Mouse (Mus musculus) megakaryocyte-erythroid progenitor cell, adult 5-6 weeks (primary cell): ENCODE measurements around the gene Tmem30b. TPM values are rescaled to one million over a fixed set of nuclear protein-coding genes. Genes with fewer than 3 reads are reported as not detected.
"Not testable (repeated sequence)": the region's sequence is repeated elsewhere in the genome, so short reads cannot be mapped to it uniquely, and the experiment has no call there.

Experiments
- ATAC-seq: replicated peaks from 2 replicates; pipeline ENCODE4 v1.8.0; 2016; ENCODE audit warnings: mild to moderate bottlenecking, inconsistent platforms; ENCODE audit not compliant: severe bottlenecking, poor library complexity, low FRiP score, low TSS enrichment
- total RNA-seq, 2 experiments: library from RNA; stranded (forward) in 1 of 2; stranded (reverse) in 1 of 2; fragments of 200-1000, 215-1000 nt in 1 of 2; fragments of >200 nt in 1 of 2; fragmentation: Nextera tagmentation in 1 of 2; gene quantifications; 2 replicates each; pipeline ENCODE4 v1.2.3; 2014 to 2017

Gene Tmem30b
- total RNA-seq, 2 experiments from 2014 or later, result not detected

GRCm38 (mm10) chr12:73563122-73563521 is 16.9 kb upstream of the Tmem30b start:
- ATAC-seq, result not testable (repeated sequence)

GRCm38 (mm10) chr12:73560091-73560490 is 13.9 kb upstream of the Tmem30b start:
- ATAC-seq, result peak; percentile 71

GRCm38 (mm10) chr12:73558525-73559195 is 12.5 kb upstream of the Tmem30b start:
- ATAC-seq, result no peak

- ATAC-seq, result peak; percentile 92
Measured at GRCm38 (mm10) chr12:73554155-73554554, 8.0 kb upstream of the Tmem30b start.

- ATAC-seq, result no peak
Measured at GRCm38 (mm10) chr12:73548259-73548658, 2.1 kb upstream of the Tmem30b start.

GRCm38 (mm10) chr12:73547646-73548045 is 1.5 kb upstream of the Tmem30b start:
- ATAC-seq, result 0 out of 2 replicates have a peak, but pooled peaks have one; percentile 48

- ATAC-seq, result no peak
Measured at GRCm38 (mm10) chr12:73545672-73546085, 513 bp downstream of the Tmem30b start.

GRCm38 (mm10) chr12:73544736-73545671 is 1.2 kb downstream of the Tmem30b start:
- no peak for ATAC-seq

GRCm38 (mm10) chr12:73543191-73543590 is 3.0 kb downstream of the Tmem30b start:
- ATAC-seq, result no peak

- no peak for ATAC-seq
Measured at GRCm38 (mm10) chr12:73540402-73540801, 5.8 kb downstream of the Tmem30b start.

GRCm38 (mm10) chr12:73539151-73539550 is 7.0 kb downstream of the Tmem30b start:
- no peak for ATAC-seq

- not testable (repeated sequence) for ATAC-seq
Measured at GRCm38 (mm10) chr12:73538139-73538508, 8.1 kb downstream of the Tmem30b start.

GRCm38 (mm10) chr12:73537499-73538138 is 8.6 kb downstream of the Tmem30b start:
- ATAC-seq, result peak; percentile 77

GRCm38 (mm10) chr12:73534591-73534990 is 11.6 kb downstream of the Tmem30b start:
- ATAC-seq, result peak; percentile 56; the same call in 1 of the 2 replicates

GRCm38 (mm10) chr12:73531889-73532479 is 14.2 kb downstream of the Tmem30b start:
- no peak for ATAC-seq

GRCm38 (mm10) chr12:73529590-73529989 is 16.6 kb downstream of the Tmem30b start:
- no peak for ATAC-seq

GRCm38 (mm10) chr12:73529131-73529530 is 17.1 kb downstream of the Tmem30b start:
- no peak for ATAC-seq

- not testable (repeated sequence) for ATAC-seq
Measured at GRCm38 (mm10) chr12:73528142-73528541, 18.1 kb downstream of the Tmem30b start.

- no peak for ATAC-seq
Measured at GRCm38 (mm10) chr12:73525254-73525885, 20.8 kb downstream of the Tmem30b start.
